Mouse (Mus musculus): ENCODE data around the gene Ncs1.

Gene Ncs1

GRCm38 (mm10) chr2:31281138-31281537 is 35.5 kb downstream of the Ncs1 start:
- no peak for DNase-seq

DNA sequence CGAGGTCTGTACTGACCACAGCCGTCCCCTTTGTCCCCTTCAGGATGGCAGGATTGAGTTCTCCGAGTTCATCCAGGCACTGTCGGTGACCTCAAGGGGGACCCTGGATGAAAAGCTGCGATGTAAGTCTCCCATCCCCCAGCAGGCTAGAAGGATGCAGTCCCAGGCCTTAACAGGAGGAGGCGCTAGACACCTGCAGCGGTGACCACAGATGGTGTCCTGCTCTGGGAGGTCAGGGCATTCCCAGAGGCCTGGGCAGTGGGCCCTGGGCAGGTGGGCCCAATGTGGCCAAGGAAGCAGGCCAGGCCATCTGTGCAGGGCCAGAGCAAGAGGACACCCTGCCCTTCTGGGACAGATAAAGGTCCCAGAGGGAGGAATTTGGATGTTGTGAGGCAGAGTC is 36.6 kb downstream of the Ncs1 start:
- DNase-seq: peak; percentile 53

- no peak for DNase-seq
These were observed 37.3 kb downstream of the Ncs1 start for GRCm38 (mm10) chr2:31282880-31283279.

GRCm38 (mm10) chr2:31284531-31284930 is 38.9 kb downstream of the Ncs1 start:
- DNase-seq: no peak

GRCm38 (mm10) chr2:31291421-31291820 is 45.8 kb downstream of the Ncs1 start:
- DNase-seq: peak; percentile 68

DNA sequence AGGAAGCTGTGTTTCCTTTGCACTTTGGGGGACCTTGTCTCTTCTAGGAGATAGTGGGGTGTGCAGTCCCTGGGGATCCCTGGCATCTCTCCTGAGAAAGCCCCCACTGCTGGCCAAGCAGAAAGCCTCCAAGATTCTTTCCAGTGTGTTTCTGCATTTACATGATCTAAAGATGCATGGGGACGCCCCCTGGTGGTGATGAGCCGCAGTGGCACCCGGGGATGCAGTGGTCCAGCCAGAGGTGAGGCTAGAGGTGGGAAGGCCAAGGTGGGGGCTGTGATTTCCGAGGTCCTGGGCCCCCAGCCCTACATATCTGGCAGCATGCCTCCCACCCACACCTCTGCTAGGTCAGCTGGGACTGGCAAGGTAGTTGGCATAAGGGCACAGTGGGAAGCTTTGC is 49.4 kb downstream of the Ncs1 start:
- DNase-seq: peak; percentile 76

GRCm38 (mm10) chr2:31296395-31296794 is 50.8 kb downstream of the Ncs1 start:
- DNase-seq: no peak

GRCm38 (mm10) chr2:31297602-31298268 is 52.1 kb downstream of the Ncs1 start:
- peak; percentile 77 for DNase-seq

DNA sequence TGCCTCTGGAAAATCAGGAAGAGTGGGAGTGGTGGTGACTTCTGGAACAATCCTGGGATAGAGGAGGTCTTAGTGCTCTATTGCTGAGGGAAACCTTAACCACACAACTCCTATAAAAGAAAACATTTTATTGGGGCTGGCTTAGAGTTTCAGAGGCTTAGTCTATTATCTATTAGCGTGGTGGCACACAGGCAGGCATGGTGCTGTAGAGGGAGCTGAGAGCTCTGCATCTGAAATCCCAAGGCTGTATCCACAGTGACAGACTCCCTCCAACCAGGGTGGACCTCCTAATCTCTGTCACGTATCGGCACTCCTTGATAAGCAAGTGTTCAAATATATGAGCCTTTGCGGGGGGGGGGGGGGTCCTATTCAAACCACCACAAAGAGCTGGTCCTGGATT is 53.2 kb downstream of the Ncs1 start:
- no peak for DNase-seq

DNA sequence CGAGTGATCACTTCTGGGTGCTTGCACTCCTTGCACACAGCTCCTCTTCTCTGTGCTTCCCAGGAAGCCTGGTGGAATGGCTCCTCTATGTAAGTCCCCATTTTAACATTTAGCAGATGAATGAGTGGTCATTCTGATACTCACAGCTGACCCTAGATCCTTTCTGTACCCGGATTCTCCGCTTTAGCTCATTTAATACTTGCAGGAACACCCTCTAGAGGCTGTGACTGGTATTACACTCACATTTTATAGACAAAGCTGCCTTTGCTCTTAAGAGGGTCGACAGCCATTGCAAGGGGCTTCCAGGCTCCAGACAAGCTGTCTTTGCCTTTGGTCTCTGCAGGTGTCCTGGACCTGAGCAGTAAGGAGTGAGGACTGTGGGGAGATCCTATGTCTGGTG is 53.6 kb downstream of the Ncs1 start:
- peak; percentile 88 for DNase-seq

GRCm38 (mm10) chr2:31299996-31300395 is 54.4 kb downstream of the Ncs1 start:
- no peak for DNase-seq

DNA sequence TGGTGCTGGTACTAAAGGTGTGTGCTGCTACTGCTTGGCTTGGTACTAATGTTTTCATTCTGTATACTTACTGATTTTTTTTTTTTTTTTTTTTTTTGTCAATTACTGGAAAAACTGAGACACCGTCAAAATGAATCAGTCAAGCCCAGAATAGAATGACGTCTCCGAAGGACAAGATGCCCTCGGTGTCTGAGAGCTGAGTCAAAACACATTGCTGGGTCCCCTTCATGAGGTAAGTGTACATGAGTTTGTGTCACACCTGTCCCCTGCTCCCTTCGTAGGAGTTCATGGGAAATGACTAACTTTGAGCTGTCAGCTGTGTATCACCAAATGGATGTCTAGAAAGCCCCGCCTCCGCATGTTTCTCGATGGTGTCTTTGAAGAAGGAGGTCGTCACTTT is 57.6 kb downstream of the Ncs1 start:
- DNase-seq: no peak

- DNase-seq: no peak
These were observed 58.6 kb downstream of the Ncs1 start for GRCm38 (mm10) chr2:31304191-31304590.

DNA sequence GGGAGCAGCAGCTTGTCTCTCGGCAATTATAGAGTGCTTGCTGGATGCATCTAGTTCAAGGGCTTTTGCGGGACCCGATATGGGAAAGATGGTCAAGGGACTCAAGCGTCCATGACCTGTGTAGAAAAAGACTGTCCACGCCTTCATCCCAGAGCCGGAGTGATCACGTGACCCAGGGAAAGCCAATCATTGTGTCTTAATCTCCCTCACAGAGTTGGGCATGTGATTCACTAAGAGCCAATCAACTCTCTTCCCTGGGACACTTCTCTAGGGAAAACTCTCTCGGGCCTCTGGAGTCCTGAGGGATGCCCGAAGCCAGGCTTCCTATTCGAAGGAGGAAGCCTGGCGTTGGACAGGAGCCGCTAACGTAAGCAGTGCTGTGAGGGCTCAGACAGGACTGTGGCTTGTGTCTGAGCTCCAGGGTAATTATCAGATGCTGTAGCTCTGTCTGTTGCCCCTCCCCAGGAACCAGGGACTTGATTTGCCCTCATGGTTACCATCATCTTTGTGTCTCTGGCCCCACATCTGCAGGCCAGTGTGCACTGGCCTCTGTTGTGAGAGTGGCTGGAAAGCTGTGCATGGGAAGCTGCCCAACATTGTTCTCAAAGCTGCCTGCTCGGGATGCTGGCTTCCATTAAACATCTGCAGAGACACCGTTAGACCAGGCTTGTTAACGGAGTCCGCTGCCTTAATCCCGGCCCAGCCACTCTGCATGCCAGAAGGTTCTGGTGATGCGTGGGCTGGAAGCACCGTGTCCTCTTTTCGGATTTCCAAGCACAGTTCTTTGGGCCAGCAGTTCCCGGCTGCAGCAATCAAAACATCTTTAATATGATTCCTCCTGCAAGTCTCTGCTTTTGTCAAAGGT is 59.4 kb downstream of the Ncs1 start:
- DNase-seq: no peak

DNA sequence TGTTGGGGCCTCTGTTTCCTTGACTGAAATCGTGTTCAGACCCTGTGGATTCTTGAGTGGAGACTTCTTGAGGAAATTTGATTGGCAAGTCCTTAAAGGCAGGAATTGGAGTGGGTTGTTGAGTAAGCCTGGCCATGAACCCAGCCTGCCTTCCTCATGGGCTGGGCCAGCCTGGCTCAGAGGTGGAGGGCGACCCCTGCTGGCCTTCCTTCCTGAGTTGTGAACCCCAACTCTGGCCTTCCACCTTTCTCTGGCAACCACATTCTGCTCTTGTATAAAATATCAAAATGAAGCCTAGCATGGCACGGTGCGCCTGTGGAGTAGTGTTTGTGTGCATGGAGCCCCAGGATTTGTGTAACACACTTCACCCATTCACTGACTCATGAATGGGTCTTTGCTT is 60.1 kb downstream of the Ncs1 start:
- DNase-seq: peak; percentile 36

DNA sequence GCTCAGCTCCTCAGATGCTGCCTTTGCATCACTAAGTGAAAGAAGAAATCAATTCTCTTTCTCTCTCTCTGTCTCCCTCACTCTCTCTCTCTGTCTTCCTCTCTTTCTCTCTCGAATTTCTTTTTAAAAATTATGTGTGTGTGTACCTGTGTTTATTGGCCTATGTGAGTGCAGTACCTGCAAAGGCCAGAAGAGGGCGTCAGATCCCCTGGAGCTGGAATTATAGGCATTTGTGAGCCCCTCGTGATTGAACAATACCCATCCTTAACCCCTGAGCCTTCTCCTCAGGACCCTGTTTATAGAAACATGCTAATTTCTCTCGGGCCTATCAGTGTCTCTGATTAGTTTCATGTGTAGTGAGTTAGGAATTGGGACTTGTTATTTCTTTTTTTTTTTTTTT is 62.6 kb downstream of the Ncs1 start:
- DNase-seq: no peak

GRCm38 (mm10) chr2:31309549-31309948 is 63.9 kb downstream of the Ncs1 start:
- no peak for DNase-seq

- no peak for DNase-seq
These were observed 68.4 kb downstream of the Ncs1 start, which contains the start of gene Hmcn2 for GRCm38 (mm10) chr2:31314007-31314465. Gene Hmcn2, plus strand, starts transcription at chr2:31314415.

- DNase-seq: no peak
These were observed 72.5 kb downstream of the Ncs1 start for GRCm38 (mm10) chr2:31318162-31318561.

- DNase-seq: no peak
These were observed 73.6 kb downstream of the Ncs1 start for GRCm38 (mm10) chr2:31319200-31319599.

- peak; percentile 63 for DNase-seq
These were observed 81.6 kb downstream of the Ncs1 start for GRCm38 (mm10) chr2:31327186-31327585.

DNA sequence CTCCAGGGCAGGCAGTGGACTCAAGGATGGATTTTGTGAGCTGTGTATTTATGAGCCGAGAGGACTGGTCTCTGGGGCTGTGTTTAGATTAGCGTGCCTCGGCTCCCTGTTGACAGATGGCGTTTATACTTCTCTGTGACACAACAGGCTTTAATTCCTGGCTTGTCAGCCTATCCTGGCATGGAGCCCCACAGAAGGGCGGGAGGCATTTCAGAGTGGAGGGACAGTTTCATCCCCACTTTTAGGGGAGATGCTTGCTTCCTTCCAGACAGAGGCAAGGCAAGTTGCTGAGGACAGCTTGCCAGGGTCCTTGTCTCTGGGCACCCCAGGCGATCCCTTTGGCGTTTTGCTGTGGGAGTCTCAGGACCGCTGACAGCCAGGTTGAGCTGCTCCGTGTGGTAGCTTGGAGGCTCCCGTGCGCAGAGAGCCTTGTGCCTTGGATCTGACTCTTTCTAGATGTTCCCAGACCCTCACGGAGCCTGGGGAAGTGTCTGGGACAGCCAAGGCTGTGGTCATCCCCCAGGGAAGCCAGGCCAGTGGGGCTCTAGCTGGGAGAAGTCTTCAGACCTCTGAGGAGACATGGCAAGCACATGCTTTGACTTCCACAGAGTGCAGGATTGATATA is 92.2 kb downstream of the Ncs1 start:
- DNase-seq: peak; percentile 50

- DNase-seq: no peak
These were observed 94.2 kb downstream of the Ncs1 start for GRCm38 (mm10) chr2:31339826-31340225.
